Mouse (Mus musculus): Measurements from ENCODE around the gene Fibcd1. TPM values are rescaled to one million over a fixed set of nuclear protein-coding genes. Genes with fewer than 3 reads are reported as not detected.

Gene Fibcd1
- polyA plus RNA-seq (2012; rRNA removed) = 0.02 and 0.06 TPM in 2 replicates

- whole genome bisulfite sequencing = under 1% methylated on average over 86 of the region's 88 CpGs
- DNase-seq = no peak
These were observed at the start of gene Fibcd1 for GRCm38 (mm10) chr2:31845896-31846691. TSS of gene Fibcd1 (minus strand) at chr2:31846005.

GRCm38 (mm10) chr2:31894221-31894870 is 48.5 kb upstream of the Fibcd1 start:
- DNase-seq = no peak
- Histone ChIP-seq H3K4me3 (replicated peaks; ENCODE audit: extremely low read depth, low read depth, low read length) (no peak overlapping the region), H3K4me1 (ENCODE audit: control insufficient read depth, insufficient read depth, low read length) (no peaks in the 10 kb centered on the region)
- no peak for TF ChIP-seq CTCF (IDR thresholded peaks at IDR 0.05; ENCODE audit: insufficient read depth, low read length)
- 60% methylated on average over 13 of the region's 13 CpGs for WGBS

More at GRCm38 (mm10) chr2:31845896-31846691, at the start of gene Fibcd1:
- 0 out of 2 replicates have a peak, but pooled peaks cover 6% of the 10 kb centered on the region for H3K4me1 ChIP-seq (ENCODE audit: control insufficient read depth, insufficient read depth, low read length)
- TF ChIP-seq CTCF (IDR thresholded peaks at IDR 0.05; ENCODE audit: insufficient read depth, low read length) (no peak), POLR2A (IDR thresholded peaks at IDR 0.05; ENCODE audit: borderline replicate concordance, extremely low read depth, low read depth, low read length) (no peak)
- H3K4me3 ChIP-seq (replicated peaks; ENCODE audit: extremely low read depth, low read depth, low read length) = no peak within 1 kb of the TSS

GRCm38 (mm10) chr2:31893110-31893669 is 47.4 kb upstream of the Fibcd1 start:
- 58% methylated on average over 10 of the region's 10 CpGs for WGBS
- TF ChIP-seq CTCF (IDR thresholded peaks at IDR 0.05; ENCODE audit: insufficient read depth, low read length) = no peak
- TF ChIP-seq POLR2A (IDR thresholded peaks at IDR 0.05; ENCODE audit: borderline replicate concordance, extremely low read depth, low read depth, low read length) = no peak
- no peaks in the 10 kb centered on the region for H3K4me1 ChIP-seq (ENCODE audit: control insufficient read depth, insufficient read depth, low read length)
- no peak for DNase-seq
- H3K4me3 ChIP-seq (replicated peaks; ENCODE audit: extremely low read depth, low read depth, low read length) = no peak overlapping the region

- 64% methylated on average over 2 of the region's 2 CpGs for WGBS
- Histone ChIP-seq H3K4me1 (ENCODE audit: control insufficient read depth, insufficient read depth, low read length) (no peaks in the 10 kb centered on the region), H3K4me3 (replicated peaks; ENCODE audit: extremely low read depth, low read depth, low read length) (no peak overlapping the region)
- no peak for DNase-seq
- TF ChIP-seq POLR2A (IDR thresholded peaks at IDR 0.05; ENCODE audit: borderline replicate concordance, extremely low read depth, low read depth, low read length) = no peak
- no peak for TF ChIP-seq CTCF (IDR thresholded peaks at IDR 0.05; ENCODE audit: insufficient read depth, low read length)
These were observed 45.4 kb upstream of the Fibcd1 start for GRCm38 (mm10) chr2:31891219-31891618.

- no peak for TF ChIP-seq CTCF (IDR thresholded peaks at IDR 0.05; ENCODE audit: insufficient read depth, low read length)
- no peak for TF ChIP-seq POLR2A (IDR thresholded peaks at IDR 0.05; ENCODE audit: borderline replicate concordance, extremely low read depth, low read depth, low read length)
- DNase-seq = no peak
- Histone ChIP-seq H3K4me3 (replicated peaks; ENCODE audit: extremely low read depth, low read depth, low read length) (no peak overlapping the region), H3K4me1 (ENCODE audit: control insufficient read depth, insufficient read depth, low read length) (no peaks in the 10 kb centered on the region)
- 35% methylated on average over 1 of the region's 1 CpGs for WGBS
These were observed 43.1 kb upstream of the Fibcd1 start for GRCm38 (mm10) chr2:31888871-31889270.

- Histone ChIP-seq H3K4me1 (ENCODE audit: control insufficient read depth, insufficient read depth, low read length) (no peaks in the 10 kb centered on the region), H3K4me3 (replicated peaks; ENCODE audit: extremely low read depth, low read depth, low read length) (peak within 1 kb of the TSS; percentile 52)
- TF ChIP-seq CTCF (IDR thresholded peaks at IDR 0.05; ENCODE audit: insufficient read depth, low read length) (peak; percentile 61), POLR2A (IDR thresholded peaks at IDR 0.05; ENCODE audit: borderline replicate concordance, extremely low read depth, low read depth, low read length) (peak; percentile 53; the same call in 1 of the 2 replicates)
- WGBS = 7% methylated on average over 26 of the region's 26 CpGs
- DNase-seq = peak; percentile 28
These were observed 41.2 kb upstream of the Fibcd1 start, which contains the start of gene Lamc3 for GRCm38 (mm10) chr2:31887030-31887429. TSS of gene Lamc3 (plus strand) at chr2:31887291.

GRCm38 (mm10) chr2:31884806-31885205 is 39.0 kb upstream of the Fibcd1 start:
- TF ChIP-seq CTCF (IDR thresholded peaks at IDR 0.05; ENCODE audit: insufficient read depth, low read length) = peak; percentile 36; the same call in 1 of the 2 replicates
- no peak for TF ChIP-seq POLR2A (IDR thresholded peaks at IDR 0.05; ENCODE audit: borderline replicate concordance, extremely low read depth, low read depth, low read length)
- DNase-seq = no peak
- Histone ChIP-seq H3K4me1 (ENCODE audit: control insufficient read depth, insufficient read depth, low read length) (no peaks in the 10 kb centered on the region), H3K4me3 (replicated peaks; ENCODE audit: extremely low read depth, low read depth, low read length) (no peak overlapping the region)
- 31% methylated on average over 6 of the region's 6 CpGs for WGBS

- no peak for TF ChIP-seq CTCF (IDR thresholded peaks at IDR 0.05; ENCODE audit: insufficient read depth, low read length)
- TF ChIP-seq POLR2A (IDR thresholded peaks at IDR 0.05; ENCODE audit: borderline replicate concordance, extremely low read depth, low read depth, low read length) = no peak
- Histone ChIP-seq H3K4me3 (replicated peaks; ENCODE audit: extremely low read depth, low read depth, low read length) (no peak overlapping the region), H3K4me1 (ENCODE audit: control insufficient read depth, insufficient read depth, low read length) (no peaks in the 10 kb centered on the region)
- DNase-seq = no peak
- 52% methylated on average over 4 of the region's 4 CpGs for WGBS
These were observed 37.3 kb upstream of the Fibcd1 start for GRCm38 (mm10) chr2:31883061-31883460.

- Histone ChIP-seq H3K4me3 (replicated peaks; ENCODE audit: extremely low read depth, low read depth, low read length) (no peak overlapping the region), H3K4me1 (ENCODE audit: control insufficient read depth, insufficient read depth, low read length) (no peaks in the 10 kb centered on the region)
- no peak for DNase-seq
- WGBS = 7% methylated on average over 14 of the region's 14 CpGs
- TF ChIP-seq POLR2A (IDR thresholded peaks at IDR 0.05; ENCODE audit: borderline replicate concordance, extremely low read depth, low read depth, low read length) (no peak), CTCF (IDR thresholded peaks at IDR 0.05; ENCODE audit: insufficient read depth, low read length) (no peak)
These were observed 35.1 kb upstream of the Fibcd1 start for GRCm38 (mm10) chr2:31880868-31881267.

Data from lung, adult 2 months (tissue).